Mouse (Mus musculus) hindbrain, embryonic 11.5 days (tissue): ENCODE data around the gene Kcnb1. TPM values are rescaled to one million over a fixed set of nuclear protein-coding genes. Genes with fewer than 3 reads are reported as not detected.

ENCODE experiments used
- ATAC-seq: fragments of 200-750 bp; cut with Nextera tagmentation; 2 replicates; pipeline ENCODE4 v1.8.0; 2017; ENCODE audit warnings: mild to moderate bottlenecking, moderate TSS enrichment, moderate library complexity; ENCODE audit not compliant: low FRiP score
- DNase-seq: peaks from one replicate; pipeline ENCODE4 v3.0.0-alpha.2; 2015; ENCODE audit warnings: low spot score
- H3K27ac ChIP-seq: fragments of 300-500 bp; sonication (generic); 2 replicates; pipeline ENCODE4 v1.5.1; 2014; ENCODE audit warnings: mild to moderate bottlenecking, low read depth, low read length
- H3K27me3 ChIP-seq: fragments of 300-500 bp; sonication (generic); 2 replicates; pipeline ENCODE4 v1.6.1; 2014; ENCODE audit warnings: mild to moderate bottlenecking, low read length, moderate library complexity, mixed read lengths; ENCODE audit not compliant: control insufficient read depth, insufficient read depth
- H3K36me3 ChIP-seq: fragments of 300-500 bp; sonication (generic); 2 replicates; pipeline ENCODE4 v1.6.1; 2014; ENCODE audit warnings: mild to moderate bottlenecking, low read length, moderate library complexity, mixed read lengths; ENCODE audit not compliant: control insufficient read depth, insufficient read depth
- H3K4me1 ChIP-seq: fragments of 300-500 bp; sonication (generic); replicated peaks from 2 replicates; pipeline ENCODE4 v1.6.1; 2014; ENCODE audit warnings: low read length, mixed read lengths; ENCODE audit not compliant: control insufficient read depth, insufficient read depth
- H3K4me2 ChIP-seq: fragments of 300-500 bp; sonication (generic); replicated peaks from 2 replicates; pipeline ENCODE4 v1.6.1; 2014; ENCODE audit warnings: mild to moderate bottlenecking, low read depth, low read length
- H3K4me3 ChIP-seq: fragments of 300-500 bp; sonication (generic); 2 replicates; pipeline ENCODE4 v1.5.1; 2014; ENCODE audit warnings: low read depth, low read length
- H3K9ac ChIP-seq: fragments of 300-500 bp; sonication (generic); 2 replicates; pipeline ENCODE4 v1.6.1; 2014; ENCODE audit warnings: low read depth, low read length
- H3K9me3 ChIP-seq: fragments of 300-500 bp; sonication (generic); 2 replicates; pipeline ENCODE4 v1.6.1; 2016; ENCODE audit warnings: low read length; ENCODE audit not compliant: control insufficient read depth
- WGBS: fragments of 180-500 bp; shearing (Covaris S2); extraction: QIAGEN DNeasy Blood & Tissue Kit; methylation state at CpG from one replicate; pipeline ENCODE4 v1.1.7; 2014; 5-methylcytosine and 5-hydroxymethylcytosine counted together
- polyA plus RNA-seq: library from polyadenylated mRNA; unstranded; fragments of >200 nt; fragmentation: Nextera tagmentation; extraction: Ambion mirVana; gene quantifications from 2 replicates; pipeline ENCODE4 v1.2.1, GENCODE M21; 2014

The Kcnb1 gene
- 0.66 and 0.69 TPM in 2 replicates for polyA plus RNA-seq

GRCm38 (mm10) chr2:167190076-167190399, at the start of gene Kcnb1:
Gene Kcnb1, minus strand, starts transcription at chr2:167190155.
- Histone ChIP-seq H3K4me1 (no peaks in the 10 kb centered on the region; the same call in none of the 2 replicates), H3K4me2 (peak within 1 kb of the TSS; percentile 72), H3K27me3 (peaks cover 37% of the 10 kb centered on the region), H3K9me3 (no peaks in the 10 kb centered on the region), H3K4me3 (peak within 1 kb of the TSS; percentile 49), H3K36me3 (no peaks in the 10 kb centered on the region), H3K9ac (peak within 1 kb of the TSS; percentile 60), H3K27ac (no peak within 1 kb of the TSS)
- ATAC-seq (peak; percentile 76), DNase-seq (peak; percentile 85)
- under 1% methylated on average over 37 of the region's 41 CpGs for WGBS

DNA sequence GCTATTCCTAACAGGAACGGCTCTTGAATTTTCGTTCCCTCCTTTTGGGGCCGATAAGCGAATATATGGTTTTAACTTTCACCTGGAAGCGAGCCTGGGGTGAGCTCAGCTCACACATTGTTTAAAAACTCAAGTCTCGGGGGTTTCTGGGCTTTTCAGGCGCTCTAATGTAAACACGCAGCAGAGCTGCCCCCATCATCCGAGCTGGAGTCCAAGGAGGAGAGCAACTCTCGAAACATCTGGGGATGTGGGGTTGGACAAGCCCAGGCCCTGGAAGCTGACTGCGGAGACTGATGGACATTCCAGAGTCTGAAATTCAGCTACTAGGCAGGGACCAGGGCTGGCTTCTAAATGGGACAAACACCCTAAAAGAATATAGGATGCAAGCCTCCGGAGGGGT, 49.3 kb upstream of the Kcnb1 start:
- DNase-seq (no peak), ATAC-seq (no peak)
- H3K4me1 ChIP-seq, result no peaks in the 10 kb centered on the region
- H3K27me3 ChIP-seq, result peaks cover 2% of the 10 kb centered on the region; the same call in 1 of the 2 replicates
- H3K27ac ChIP-seq, result no peak overlapping the region
- H3K4me3 ChIP-seq, result no peak overlapping the region
- H3K9me3 ChIP-seq, result no peaks in the 10 kb centered on the region
- WGBS, result 28% methylated on average over 12 of the region's 12 CpGs
- no peak overlapping the region; the same call in 1 of the 2 replicates for H3K4me2 ChIP-seq
- H3K36me3 ChIP-seq, result no peaks in the 10 kb centered on the region
- H3K9ac ChIP-seq, result no peak overlapping the region

- Histone ChIP-seq H3K27ac (no peak overlapping the region), H3K4me2 (no peak overlapping the region), H3K36me3 (no peaks in the 10 kb centered on the region), H3K9ac (no peak overlapping the region), H3K9me3 (no peaks in the 10 kb centered on the region), H3K4me1 (no peaks in the 10 kb centered on the region), H3K4me3 (no peak overlapping the region), H3K27me3 (peaks cover 2% of the 10 kb centered on the region; the same call in 1 of the 2 replicates)
- WGBS, result 78% methylated on average over 9 of the region's 9 CpGs
- ATAC-seq (no peak), DNase-seq (no peak)
These were observed 47.3 kb upstream of the Kcnb1 start for GRCm38 (mm10) chr2:167237224-167237623.

DNA sequence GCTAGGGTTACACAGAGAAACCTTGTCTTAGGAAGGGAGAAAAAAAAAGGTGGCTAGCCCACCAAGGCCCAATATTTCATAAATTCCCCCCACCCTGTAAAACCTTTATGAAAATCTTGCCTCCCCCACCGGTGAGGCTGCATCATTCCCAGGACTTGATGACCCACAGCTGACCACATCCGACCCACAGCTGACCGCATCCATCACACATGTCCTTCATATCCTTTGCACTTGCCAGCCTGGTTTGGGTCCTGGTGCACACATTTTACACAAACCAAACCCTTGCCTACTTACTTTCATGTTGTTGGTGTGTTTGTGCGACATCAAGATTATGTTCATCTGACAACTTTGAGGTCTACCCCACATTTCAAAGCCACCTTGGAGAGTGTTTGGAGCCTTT, 46.2 kb upstream of the Kcnb1 start:
- Histone ChIP-seq H3K4me3 (no peak overlapping the region), H3K9ac (no peak overlapping the region), H3K9me3 (no peaks in the 10 kb centered on the region), H3K27me3 (peaks cover 2% of the 10 kb centered on the region; the same call in 1 of the 2 replicates), H3K4me2 (no peak overlapping the region), H3K27ac (no peak overlapping the region), H3K36me3 (no peaks in the 10 kb centered on the region), H3K4me1 (no peaks in the 10 kb centered on the region)
- ATAC-seq (no peak), DNase-seq (no peak)
- 93% methylated on average over 4 of the region's 4 CpGs for WGBS

GRCm38 (mm10) chr2:167235338-167236018, 45.5 kb upstream of the Kcnb1 start:
- Histone ChIP-seq H3K9ac (no peak overlapping the region), H3K9me3 (no peaks in the 10 kb centered on the region), H3K27ac (no peak overlapping the region), H3K27me3 (peaks cover 2% of the 10 kb centered on the region; the same call in 1 of the 2 replicates), H3K4me1 (no peaks in the 10 kb centered on the region), H3K36me3 (no peaks in the 10 kb centered on the region), H3K4me2 (no peak overlapping the region), H3K4me3 (no peak overlapping the region)
- no peak for DNase-seq
- WGBS, result 72% methylated on average over 17 of the region's 17 CpGs
- ATAC-seq, result no peak

DNA sequence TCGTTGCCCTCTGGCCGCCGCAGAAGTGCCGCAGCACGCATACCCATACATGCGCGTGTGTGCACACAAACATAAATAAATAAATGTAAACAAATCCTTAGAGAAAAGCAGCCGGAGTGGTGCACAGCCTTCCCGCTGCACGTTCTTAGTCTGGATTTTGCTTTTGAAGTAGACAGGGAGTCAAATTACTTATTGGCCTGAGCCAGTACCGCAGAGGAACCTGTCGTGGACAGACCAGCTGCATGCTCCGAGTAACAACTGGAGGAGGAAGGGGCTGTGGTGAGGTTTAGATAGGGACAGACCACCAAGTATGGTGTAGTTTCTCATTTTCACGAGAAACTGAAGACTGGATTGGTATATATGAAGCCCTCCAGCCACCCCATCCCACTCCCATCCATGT, 43.8 kb upstream of the Kcnb1 start:
- no peaks in the 10 kb centered on the region for H3K27me3 ChIP-seq
- H3K36me3 ChIP-seq, result no peaks in the 10 kb centered on the region
- no peak overlapping the region for H3K27ac ChIP-seq
- no peak overlapping the region for H3K4me3 ChIP-seq
- H3K9ac ChIP-seq, result no peak overlapping the region
- DNase-seq, result no peak
- H3K4me1 ChIP-seq, result no peaks in the 10 kb centered on the region
- ATAC-seq, result no peak
- no peak overlapping the region for H3K4me2 ChIP-seq
- H3K9me3 ChIP-seq, result no peaks in the 10 kb centered on the region
- WGBS, result 65% methylated on average over 14 of the region's 14 CpGs

DNA sequence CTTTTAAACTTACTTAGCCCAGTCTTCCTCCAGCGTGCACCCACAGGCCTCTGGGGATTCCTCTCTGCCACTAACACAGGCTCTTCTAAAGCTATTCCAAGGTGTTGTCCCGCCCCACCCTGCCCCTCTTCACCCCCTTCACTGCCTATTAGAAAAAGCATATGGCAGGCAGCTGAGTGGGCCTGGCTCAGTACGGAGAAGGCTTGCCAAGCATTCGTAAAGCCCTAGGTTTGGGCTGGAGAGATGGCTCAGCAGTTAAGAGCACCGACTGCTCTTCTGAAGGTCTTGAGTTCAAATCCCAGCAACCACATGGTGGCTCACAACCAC, 43.0 kb upstream of the Kcnb1 start:
- 72% methylated on average over 5 of the region's 5 CpGs for WGBS
- Histone ChIP-seq H3K9ac (no peak overlapping the region), H3K4me2 (no peak overlapping the region), H3K27ac (no peak overlapping the region), H3K27me3 (no peaks in the 10 kb centered on the region), H3K36me3 (no peaks in the 10 kb centered on the region), H3K4me1 (no peaks in the 10 kb centered on the region), H3K9me3 (no peaks in the 10 kb centered on the region), H3K4me3 (no peak overlapping the region)
- no peak for DNase-seq
- no peak for ATAC-seq

- H3K36me3 ChIP-seq, result no peaks in the 10 kb centered on the region
- H3K4me2 ChIP-seq, result no peak overlapping the region
- no peak overlapping the region for H3K4me3 ChIP-seq
- no peak for ATAC-seq
- no peak overlapping the region for H3K9ac ChIP-seq
- no peaks in the 10 kb centered on the region for H3K9me3 ChIP-seq
- H3K4me1 ChIP-seq, result no peaks in the 10 kb centered on the region
- H3K27ac ChIP-seq, result no peak overlapping the region
- DNase-seq, result peak; percentile 18
- 52% methylated on average over 14 of the region's 14 CpGs for WGBS
- H3K27me3 ChIP-seq, result no peaks in the 10 kb centered on the region
These were observed 42.4 kb upstream of the Kcnb1 start for GRCm38 (mm10) chr2:167232132-167233008.

- Histone ChIP-seq H3K27me3 (no peaks in the 10 kb centered on the region), H3K27ac (no peak overlapping the region), H3K36me3 (no peaks in the 10 kb centered on the region), H3K9ac (no peak overlapping the region), H3K4me3 (no peak overlapping the region), H3K4me2 (peak overlapping the region; percentile 15), H3K4me1 (no peaks in the 10 kb centered on the region), H3K9me3 (no peaks in the 10 kb centered on the region)
- 17% methylated on average over 15 of the region's 15 CpGs for WGBS
- ATAC-seq, result no peak
- peak; percentile 60 for DNase-seq
These were observed 40.6 kb upstream of the Kcnb1 start for GRCm38 (mm10) chr2:167230554-167230953.
